Mouse (Mus musculus) CH12.LX (cell line): ENCODE measurements around the gene Magi2.

Experiments
- CTCF ChIP-seq, 2 experiments: IDR thresholded peaks in 1 of 2; conservative IDR thresholded peaks in 1 of 2; 2 replicates each; pipeline ENCODE4 v1.5.1; 2011 to 2012; ENCODE audit warnings: low read depth in 2 of 2, low read length in 2 of 2, improper control_type of control experiment in 1 of 2, inconsistent platforms in 1 of 2, mild to moderate bottlenecking in 1 of 2, moderate library complexity in 1 of 2
- ELF1 ChIP-seq: IDR thresholded peaks from 2 replicates; pipeline ENCODE4 v1.6.1; 2014; ENCODE audit warnings: low read depth, mild to moderate bottlenecking, inconsistent platforms, low read length, improper control_type of control experiment
- EP300 ChIP-seq: IDR thresholded peaks from 2 replicates; pipeline ENCODE4 v1.6.1; 2011; ENCODE audit warnings: low read length, improper control_type of control experiment
- MAX ChIP-seq: IDR thresholded peaks from 2 replicates; pipeline ENCODE4 v1.6.1; 2011; ENCODE audit warnings: low read length, improper control_type of control experiment
- MYC ChIP-seq: IDR thresholded peaks from 2 replicates; pipeline ENCODE4 v1.6.1; 2011; ENCODE audit warnings: low read depth, mild to moderate bottlenecking, improper control_type of control experiment, low read length

GRCm38 (mm10) chr5:19400738-19401408 is 174.0 kb downstream of the Magi2 start:
- TF ChIP-seq CTCF (conservative IDR thresholded peaks at IDR 0.05 in 1 of 2, IDR thresholded peaks at IDR 0.05 in 1 of 2; ENCODE audit: low read depth in 2 of 2, low read length in 2 of 2) (peak in 1 of 2 experiments; percentile 73; a peak in 3 of 4 replicates), MAX (no peak), EP300 (no peak), MYC (no peak), ELF1 (no peak)
